Mouse (Mus musculus) ES-E14 (cell line): ENCODE measurements at regions not wholly inside any gene's neighbourhood (a gene's known extent, or its start where the extent isn't known, plus 50 kb on each side); places are given as distances from the start of the nearest gene placed in this dataset.

Experiments
- DNase-seq: peaks from one replicate; pipeline ENCODE4 v3.0.0-alpha.2; 2013; ENCODE audit warnings: low read depth, low spot score
- H3K27ac ChIP-seq: 2 replicates; pipeline ENCODE4 v1.5.1; 2012; ENCODE audit warnings: low read depth, mild to moderate bottlenecking, low read length, moderate library complexity, mixed read lengths; ENCODE audit not compliant: poor library complexity, insufficient read depth, severe bottlenecking
- H3K36me3 ChIP-seq: 2 replicates; pipeline ENCODE4 v1.6.1; 2012; ENCODE audit warnings: mild to moderate bottlenecking, low read length, moderate library complexity, mixed read lengths; ENCODE audit not compliant: control insufficient read depth, poor library complexity, insufficient read depth, severe bottlenecking
- H3K4me1 ChIP-seq, 2 experiments: fragments of 150-350 bp in 1 of 2; sonication (generic) in 1 of 2; 2 replicates each; pipeline ENCODE4 v1.6.1; 2012; ENCODE audit warnings: low read length in 2 of 2, mild to moderate bottlenecking in 1 of 2, mixed read lengths in 1 of 2; ENCODE audit not compliant: control insufficient read depth in 2 of 2, insufficient read depth in 2 of 2, poor library complexity in 1 of 2
- H3K4me3 ChIP-seq, 2 experiments: fragments of 150-350 bp in 1 of 2; sonication (generic) in 1 of 2; 2 replicates each; pipeline ENCODE4 v1.5.1; 2012; ENCODE audit warnings: low read length in 2 of 2, low read depth in 1 of 2, mild to moderate bottlenecking in 1 of 2, mixed read lengths in 1 of 2; ENCODE audit not compliant: insufficient read depth in 1 of 2, poor library complexity in 1 of 2, severe bottlenecking in 1 of 2
- H3K9ac ChIP-seq: 2 replicates; pipeline ENCODE4 v1.6.1; 2012; ENCODE audit warnings: low read depth, mild to moderate bottlenecking, low read length, mixed read lengths; ENCODE audit not compliant: poor library complexity, insufficient read depth, severe bottlenecking
- H3K9me3 ChIP-seq: fragments of 150-350 bp; sonication (generic); 2 replicates; pipeline ENCODE4 v1.6.1; 2012; ENCODE audit warnings: low read depth, mild to moderate bottlenecking, low read length; ENCODE audit not compliant: control insufficient read depth, insufficient read depth
- CHD2 ChIP-seq: IDR thresholded peaks from 2 replicates; pipeline ENCODE4 v1.6.1; 2014; ENCODE audit warnings: mild to moderate bottlenecking, low read depth, low read length, inconsistent platforms
- HCFC1 ChIP-seq: IDR thresholded peaks from 2 replicates; pipeline ENCODE4 v1.6.1; 2012; ENCODE audit warnings: low read length, inconsistent platforms, borderline replicate concordance; ENCODE audit not compliant: insufficient read depth
- MAFK ChIP-seq: IDR thresholded peaks from 2 replicates; pipeline ENCODE4 v1.6.1; 2014; ENCODE audit warnings: mild to moderate bottlenecking, low read depth, low read length, inconsistent platforms; ENCODE audit not compliant: insufficient read depth
- ZC3H11A ChIP-seq: IDR thresholded peaks from 2 replicates; pipeline ENCODE4 v1.6.1; 2012; ENCODE audit warnings: low read depth, mild to moderate bottlenecking, inconsistent platforms, low read length, borderline replicate concordance
- ZNF384 ChIP-seq: IDR thresholded peaks from 2 replicates; pipeline ENCODE4 v1.6.1; 2012; ENCODE audit warnings: low read depth, low read length, inconsistent platforms
- in situ Hi-C, 2 experiments: fragments of 600-800 bp; cut with MboI; formaldehyde crosslinking; loops; one replicate each; pipeline ENCODE4 v1.15.1; 2025; ENCODE audit warnings: low sequenced_read_pairs in 2 of 2, inconsistent platforms in 1 of 2; ENCODE audit not compliant: unreplicated experiment in 2 of 2

DNA sequence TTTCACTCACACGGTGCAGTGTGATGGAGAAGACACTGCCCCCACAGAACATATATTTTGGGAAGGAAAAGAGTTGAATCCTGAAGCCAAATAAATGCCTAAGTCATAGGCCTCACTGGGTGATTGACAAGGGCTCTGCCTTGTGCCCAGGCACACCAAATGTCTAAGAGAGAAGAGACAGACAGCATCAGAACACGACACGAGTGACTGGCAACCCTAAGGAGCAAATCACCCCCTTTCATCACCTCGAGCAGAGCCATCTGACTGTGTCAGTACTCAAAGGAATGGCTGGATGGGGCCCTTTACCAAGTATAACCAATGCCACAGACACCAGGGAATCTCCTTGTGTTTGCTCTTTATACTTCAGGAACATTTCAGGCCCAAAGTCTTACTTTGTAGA is 815.6 kb downstream of the Car8 start:
- in situ Hi-C loops, result no loop called here
- Histone ChIP-seq H3K4me3 (no peak overlapping the region), H3K9me3 (no peaks in the 10 kb centered on the region), H3K27ac (no peak overlapping the region), H3K9ac (no peak overlapping the region), H3K4me1 (no peaks in the 10 kb centered on the region), H3K36me3 (no peaks in the 10 kb centered on the region)
- TF ChIP-seq HCFC1, result no peak
- TF ChIP-seq CHD2, result no peak
- TF ChIP-seq ZNF384, result no peak
- TF ChIP-seq MAFK, result no peak
- no peak for TF ChIP-seq ZC3H11A
- no peak for DNase-seq

DNA sequence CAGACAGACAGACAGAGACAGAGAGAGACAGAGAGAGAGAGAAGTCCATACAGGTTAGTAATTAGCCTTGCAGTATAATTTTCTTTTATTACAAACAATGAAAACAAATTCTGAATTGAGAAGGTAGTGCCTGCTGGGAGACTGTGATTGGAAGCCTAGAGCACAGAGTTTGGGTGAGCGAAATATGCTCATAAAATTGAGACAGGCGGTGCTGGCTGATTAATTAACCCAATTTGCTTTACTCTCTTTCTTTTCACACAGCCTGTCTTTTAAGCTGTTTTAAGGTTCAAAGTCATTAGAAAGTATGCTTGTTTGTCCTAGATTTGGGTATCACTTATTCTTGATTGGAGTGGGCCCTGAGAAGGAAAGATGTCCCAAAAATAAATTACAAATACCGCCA is 816.1 kb downstream of the Car8 start:
- no peak for DNase-seq

DNA sequence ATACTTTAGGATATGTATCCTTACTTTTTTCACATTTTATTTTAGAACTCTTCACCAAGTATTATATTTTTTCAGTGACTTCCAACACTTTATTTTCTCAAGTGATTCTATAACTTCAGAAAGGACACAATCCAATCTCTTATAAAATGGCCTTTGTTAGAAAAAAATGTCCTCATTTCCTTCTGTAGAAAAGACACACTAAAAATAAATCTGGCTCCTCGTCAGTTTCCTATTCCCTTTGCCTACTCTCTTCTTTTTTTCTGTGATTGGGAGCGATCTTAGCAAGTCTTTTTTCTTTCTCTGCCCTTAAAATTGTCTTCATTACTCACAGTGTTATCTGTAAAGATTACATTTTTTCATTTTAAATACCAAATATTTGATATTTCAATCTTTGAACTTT is 824.5 kb downstream of the Car8 start:
- no peak overlapping the region for H3K4me3 ChIP-seq
- H3K9me3 ChIP-seq, result no peaks in the 10 kb centered on the region
- no peaks in the 10 kb centered on the region for H3K4me1 ChIP-seq
- no peak overlapping the region for H3K9ac ChIP-seq
- H3K27ac ChIP-seq, result no peak overlapping the region
- no peaks in the 10 kb centered on the region for H3K36me3 ChIP-seq
- in situ Hi-C loops, result no loop called here
- no peak for DNase-seq
- no peak for TF ChIP-seq CHD2
- TF ChIP-seq MAFK, result no peak
- TF ChIP-seq HCFC1, result no peak
- TF ChIP-seq ZC3H11A, result no peak
- no peak for TF ChIP-seq ZNF384

More for the DNA sequence above, 816.1 kb downstream of the Car8 start:
- H3K4me3 ChIP-seq, result no peak overlapping the region
- no peaks in the 10 kb centered on the region for H3K9me3 ChIP-seq
- TF ChIP-seq CHD2 (no peak), HCFC1 (no peak), ZNF384 (no peak), MAFK (no peak), ZC3H11A (no peak)
- H3K4me1 ChIP-seq, result no peaks in the 10 kb centered on the region
- no peak overlapping the region for H3K27ac ChIP-seq
- in situ Hi-C loops, result no loop called here
- H3K9ac ChIP-seq, result no peak overlapping the region
- no peaks in the 10 kb centered on the region for H3K36me3 ChIP-seq

DNA sequence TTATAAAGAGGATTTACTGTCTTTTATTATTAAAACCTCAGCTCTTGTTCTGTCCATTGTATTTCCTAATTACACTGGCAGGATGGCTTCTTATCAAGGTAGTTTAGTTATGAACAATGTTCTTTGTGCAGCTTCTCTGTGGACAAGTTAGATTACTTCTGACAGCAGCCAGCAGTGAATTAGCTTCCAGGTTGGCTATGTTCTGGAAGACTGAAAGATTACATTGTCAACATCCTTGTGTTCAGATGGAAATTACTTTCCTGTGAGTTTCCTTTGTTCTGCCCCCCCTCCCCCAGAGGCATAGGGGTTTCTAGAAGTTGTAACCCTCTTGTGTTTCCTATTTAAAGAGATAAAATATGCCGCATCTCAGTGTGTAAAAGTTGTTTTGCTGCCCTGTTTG is 846.1 kb downstream of the Car8 start:
- no peaks in the 10 kb centered on the region for H3K9me3 ChIP-seq
- TF ChIP-seq HCFC1, result no peak
- no peak for TF ChIP-seq CHD2
- no peak for TF ChIP-seq MAFK
- TF ChIP-seq ZNF384, result no peak
- TF ChIP-seq ZC3H11A, result no peak
- DNase-seq, result no peak
- no peak overlapping the region for H3K9ac ChIP-seq
- H3K27ac ChIP-seq, result no peak overlapping the region
- no peak overlapping the region for H3K4me3 ChIP-seq
- no peaks in the 10 kb centered on the region for H3K36me3 ChIP-seq
- no peaks in the 10 kb centered on the region for H3K4me1 ChIP-seq
- in situ Hi-C loops, result no loop called here

DNA sequence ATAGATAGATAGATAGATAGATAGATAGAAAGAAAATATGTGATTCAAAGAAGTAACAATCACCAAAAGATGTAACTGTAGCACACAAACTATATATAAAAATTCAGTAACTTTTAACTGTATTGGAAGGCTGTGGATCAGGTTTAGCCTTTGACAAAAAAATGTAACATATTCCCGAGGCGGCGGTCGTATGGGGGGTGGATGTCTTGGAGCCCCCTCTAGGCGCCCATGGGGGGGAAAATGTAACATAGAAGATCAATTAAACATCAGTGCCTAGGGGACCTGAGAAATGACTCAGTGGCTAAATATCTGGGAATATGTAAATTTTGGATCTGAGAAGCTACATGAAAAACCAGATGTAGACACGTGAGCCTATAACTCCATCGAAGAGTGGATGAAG is 847.2 kb downstream of the Car8 start:
- no peaks in the 10 kb centered on the region for H3K36me3 ChIP-seq
- DNase-seq, result no peak
- H3K9ac ChIP-seq, result no peak overlapping the region
- in situ Hi-C loops, result no loop called here
- no peaks in the 10 kb centered on the region for H3K9me3 ChIP-seq
- H3K27ac ChIP-seq, result no peak overlapping the region
- H3K4me3 ChIP-seq, result no peak overlapping the region
- TF ChIP-seq ZNF384, result no peak
- no peak for TF ChIP-seq ZC3H11A
- TF ChIP-seq MAFK, result no peak
- no peak for TF ChIP-seq CHD2
- no peak for TF ChIP-seq HCFC1
- H3K4me1 ChIP-seq, result no peaks in the 10 kb centered on the region
